Comparison of ENCODE assay signal across 8 mouse cellular contexts in genomic region chr10:128747646-128748251, GRCm38 (mm10). TPM values are rescaled to one million over a fixed set of nuclear protein-coding genes. Genes with fewer than 3 reads are reported as not detected.
DNase-seq lines count a peak whose midpoint lies in the region; ATAC-seq lines count a peak whose summit lies in the region.

TSS of gene Pym1 (plus strand) at chr10:128747889.

- peaks cover 10% of the 10 kb centered on the region for H3K36me3 ChIP-seq in hindbrain, embryonic 10.5 days
- no peaks in the 10 kb centered on the region for H3K36me3 ChIP-seq in lung, embryonic 16.5 days (ENCODE audit: control insufficient read depth, insufficient read depth, low read length)

- peak within 1 kb of the TSS; percentile 84 for H3K4me3 ChIP-seq in hindbrain, embryonic 10.5 days
- peak within 1 kb of the TSS; percentile 68 for H3K4me3 ChIP-seq in lung, embryonic 16.5 days (ENCODE audit: low read length)

- H3K4me2 ChIP-seq in lung, embryonic 16.5 days (ENCODE audit: low read depth, low read length) = peak within 1 kb of the TSS; percentile 84

- H3K4me1 ChIP-seq in hindbrain, embryonic 10.5 days (replicated peaks) = peaks cover 46% of the 10 kb centered on the region
- peaks cover 31% of the 10 kb centered on the region for H3K4me1 ChIP-seq in lung, embryonic 16.5 days (replicated peaks; ENCODE audit: control insufficient read depth, insufficient read depth, low read length)

- DNase-seq in MN1 (ENCODE audit: low spot score) = peak; percentile 89
- peak; percentile 61 to 66 for DNase-seq in cerebellum, adult 18-20 months
- peak; percentile 75 for DNase-seq in forelimb bud, embryonic 11.5 days (ENCODE audit: low read depth, low spot score)
- peak; percentile 77 for DNase-seq in hindbrain, embryonic 10.5 days (ENCODE audit: low spot score)
- DNase-seq in layer of hippocampus, adult 9-11 months = peak; percentile 48
- peak; percentile 77 for DNase-seq in ovary, adult 18-20 months (ENCODE audit: low spot score)
- peak; percentile 72 to 76 for DNase-seq in thymus, postnatal 36 days

- H3K9me3 ChIP-seq in hindbrain, embryonic 10.5 days = no peaks in the 10 kb centered on the region
- H3K9me3 ChIP-seq in lung, embryonic 16.5 days (ENCODE audit: control insufficient read depth, low read length) = no peaks in the 10 kb centered on the region

- H3K27me3 ChIP-seq in hindbrain, embryonic 10.5 days (ENCODE audit: insufficient read depth, poor library complexity, severe bottlenecking) = peaks cover 39% of the 10 kb centered on the region
- H3K27me3 ChIP-seq in lung, embryonic 16.5 days (ENCODE audit: control insufficient read depth, insufficient read depth, low read depth, low read length) = no peaks in the 10 kb centered on the region

- peak; percentile 83 for ATAC-seq in lung, embryonic 16.5 days (ENCODE audit: low read depth)

- H3K27ac ChIP-seq in hindbrain, embryonic 10.5 days = peak within 1 kb of the TSS; percentile 98
- peak within 1 kb of the TSS; percentile 98 for H3K27ac ChIP-seq in lung, embryonic 16.5 days (ENCODE audit: low read length)

- WGBS in hindbrain, embryonic 10.5 days = under 1% methylated on average over 36 of the region's 36 CpGs
- under 1% methylated on average over 36 of the region's 36 CpGs for WGBS in lung, embryonic 16.5 days

- peak within 1 kb of the TSS; percentile 84 for H3K9ac ChIP-seq in lung, embryonic 16.5 days (ENCODE audit: low read length)

RNA-seq across cellular contexts. Expression of gene Pym1, which starts in this region (rescaled TPM):
- 54.7 and 62.2 TPM in 2 replicates for polyA plus RNA-seq in hindbrain, embryonic 10.5 days (2016; fragmentation: Nextera tagmentation; extraction: Ambion mirVana)
- 32.7 and 35.1 TPM in 2 replicates for polyA plus RNA-seq in lung, embryonic 16.5 days (2015; fragmentation: Nextera tagmentation; extraction: Ambion mirVana)

Comparison
In these comparisons a context has a peak if more than half of its experiments do, and no peak if none do; other contexts are left out.
1. Peak in every context shown above with its lines: DNase-seq, ATAC-seq, H3K4me3 ChIP-seq and H3K27ac ChIP-seq.